Mouse (Mus musculus): ENCODE results near the gene Tubb2a.

GRCm38 (mm10) chr13:34053673-34054282 lies 24.0 kb downstream of the Tubb2a start:
- TF ChIP-seq CTCF (IDR thresholded peaks at IDR 0.05; ENCODE audit: low read depth, low read length), result no peak
- TF ChIP-seq POLR2A (IDR thresholded peaks at IDR 0.05; ENCODE audit: borderline replicate concordance, low read depth, low read length), result no peak

Measured in bone marrow macrophage, adult 2 months (primary cell).